Mouse (Mus musculus) lung, adult 2 months (tissue): ENCODE measurements at regions not wholly inside any gene's neighbourhood (a gene's known extent, or its start where the extent isn't known, plus 50 kb on each side); places are given as distances from the start of the nearest gene placed in this dataset.

ENCODE experiments used
- CTCF ChIP-seq: fragments of 200-500 bp; IDR thresholded peaks from 2 replicates; pipeline ENCODE4 v1.5.1; 2011; ENCODE audit warnings: mild to moderate bottlenecking, low read length, control low read depth; ENCODE audit not compliant: insufficient read depth
- POLR2A ChIP-seq: fragments of 200-500 bp; IDR thresholded peaks from 2 replicates; pipeline ENCODE4 v1.6.1; 2011; ENCODE audit warnings: low read depth, mild to moderate bottlenecking, control low read depth, low read length, borderline replicate concordance; ENCODE audit errors: extremely low read depth

- TF ChIP-seq POLR2A (no peak), CTCF (no peak)
These were observed 417.2 kb downstream of the Edem1 start for GRCm38 (mm10) chr6:109245666-109246065.
